Mouse (Mus musculus): ENCODE measurements around the gene Nudt8. TPM values are rescaled to one million over a fixed set of nuclear protein-coding genes. Genes with fewer than 3 reads are reported as not detected.

Nudt8 gene
- total RNA-seq, 2 experiments from 2014 or later: 162 to 166 TPM

Other genes with a start within 250 kb of the Nudt8 start
- gene Kmt5b, start 233.2 kb upstream of the Nudt8 start, total RNA-seq (2021): 10 to 100 TPM; 27.2 to 29.3 TPM
- 10 to 100 TPM; 11.8 to 15.5 TPM for gene Chka, start 148.8 kb upstream of the Nudt8 start, total RNA-seq (2021)
- gene Tcirg1, start 93.4 kb upstream of the Nudt8 start, total RNA-seq (2021): 1 to 10 TPM; 8.0 to 9.2 TPM
- 100 to 1,000 TPM; 489 to 502 TPM for gene Ndufs8, start 87.8 kb upstream of the Nudt8 start, total RNA-seq (2021)
- 1 to 10 TPM; 1.3 to 2.0 TPM for gene Aldh3b1, start 70.8 kb upstream of the Nudt8 start, total RNA-seq (2021)
- gene Unc93b1, start 65.4 kb upstream of the Nudt8 start, total RNA-seq (2021): 10 to 100 TPM; 17.7 to 23.9 TPM
- gene Aldh3b3, start 41.9 kb upstream of the Nudt8 start, total RNA-seq (2021): under 1 TPM; 0.28 to 0.30 TPM
- under 1 TPM; 0.22 to 0.98 TPM for gene Aldh3b2, start 28.3 kb upstream of the Nudt8 start, total RNA-seq (2021)
- gene Acy3, start 14.0 kb upstream of the Nudt8 start, total RNA-seq (2021): 10 to 100 TPM; 24.3 to 28.5 TPM
- not detected for gene Tbx10, start 7.8 kb upstream of the Nudt8 start, total RNA-seq (2021)
- gene Gm49405, start within 50 bp of the Nudt8 start, total RNA-seq (2021): 1 to 10 TPM in 1 of 2 experiments, under 1 TPM in 1; 0.84 to 1.1 TPM
- gene Doc2g, start 2.7 kb downstream of the Nudt8 start, total RNA-seq (2021): 100 to 1,000 TPM; 241 to 281 TPM
- gene Ndufv1, start 12.2 kb downstream of the Nudt8 start, total RNA-seq (2021): 1,000 to 10,000 TPM; 1,128 to 1,150 TPM
- gene Gstp1, start 37.4 kb downstream of the Nudt8 start, total RNA-seq (2021): 100 to 1,000 TPM; 350 to 400 TPM
- gene Gstp2, start 45.4 kb downstream of the Nudt8 start, total RNA-seq (2021): 100 to 1,000 TPM; 123 to 134 TPM
- not detected for gene Gstp3, start 59.0 kb downstream of the Nudt8 start, total RNA-seq (2021)
- gene Cabp2, start 81.0 kb downstream of the Nudt8 start, total RNA-seq (2021): not detected
- 10 to 100 TPM; 34.5 to 37.8 TPM for gene Cdk2ap2, start 96.6 kb downstream of the Nudt8 start, total RNA-seq (2021)
- gene Pitpnm1, start 99.4 kb downstream of the Nudt8 start, total RNA-seq (2021): 10 to 100 TPM; 16.1 to 21.2 TPM
- gene Aip, start 125.3 kb downstream of the Nudt8 start, total RNA-seq (2021): 10 to 100 TPM; 62.1 to 63.2 TPM
- gene Gpr152, start 139.2 kb downstream of the Nudt8 start, total RNA-seq (2021): under 1 TPM in 1 of 2 experiments, not detected in 1; 0.08 TPM
- gene Cabp4, start 143.5 kb downstream of the Nudt8 start, total RNA-seq (2021): under 1 TPM; 0.12 to 0.13 TPM
- gene Coro1b, start 148.0 kb downstream of the Nudt8 start, total RNA-seq (2021): 10 to 100 TPM; 38.3 to 47.6 TPM
- gene Ptprcap, start 153.0 kb downstream of the Nudt8 start, total RNA-seq (2021): 1 to 10 TPM in 1 of 2 experiments, under 1 TPM in 1; 0.69 to 8.4 TPM
- 10 to 100 TPM; 13.1 to 17.1 TPM for gene Rps6kb2, start 162.8 kb downstream of the Nudt8 start, total RNA-seq (2021)
- 10 to 100 TPM; 28.3 to 30.5 TPM for gene Carns1, start 174.9 kb downstream of the Nudt8 start, total RNA-seq (2021)
- gene Tbc1d10c, start 190.7 kb downstream of the Nudt8 start, total RNA-seq (2021): 10 to 100 TPM; 12.0 to 20.2 TPM
- gene Ppp1ca, start 191.5 kb downstream of the Nudt8 start, total RNA-seq (2021): 100 to 1,000 TPM; 293 to 299 TPM
- 1 to 10 TPM; 4.5 to 4.8 TPM for gene Rad9a, start 201.1 kb downstream of the Nudt8 start, total RNA-seq (2021)
- 1 to 10 TPM; 1.2 to 2.3 TPM for gene Clcf1, start 213.7 kb downstream of the Nudt8 start, total RNA-seq (2021)
- gene AC109138.7, start 213.8 kb downstream of the Nudt8 start, total RNA-seq (2021): not detected
- 10 to 100 TPM in 1 of 2 experiments, 1 to 10 TPM in 1; 9.1 to 19.9 TPM for gene Pold4, start 231.3 kb downstream of the Nudt8 start, total RNA-seq (2021)